Mouse (Mus musculus) layer of hippocampus, adult 2 months (tissue): ENCODE results near the gene Homer3. TPM values are rescaled to one million over a fixed set of nuclear protein-coding genes. Genes with fewer than 3 reads are reported as not detected.

Source experiments
- DNase-seq, 2 experiments: peaks; one replicate each; pipeline ENCODE4 v3.0.0; 2022; ENCODE audit warnings: low spot score in 2 of 2
- H3K27ac ChIP-seq: fragments of 200-600 bp; 2 replicates; pipeline ENCODE4 v1.8.1; 2022
- H3K4me3 ChIP-seq: fragments of 200-600 bp; 2 replicates; pipeline ENCODE4 v1.8.1; 2022; ENCODE audit warnings: mild to moderate bottlenecking
- CTCF ChIP-seq: fragments of 200-600 bp; conservative IDR thresholded peaks from 2 replicates; pipeline ENCODE4 v1.8.1; 2022; ENCODE audit warnings: antibody characterized with exemption, mild to moderate bottlenecking, moderate library complexity
- total RNA-seq, 2 experiments: library from RNA; stranded (reverse); gene quantifications; 2 replicates each; pipeline ENCODE4 v1.2.3; 2021

Homer3 gene
- total RNA-seq, 2 experiments from 2014 or later = 87.7 to 90.5 TPM

GRCm38 (mm10) chr8:70329835-70330740, 47.5 kb downstream of the Homer3 start:
- Histone ChIP-seq H3K27ac (peak overlapping the region; percentile 77), H3K4me3 (no peak overlapping the region)
- DNase-seq = no peak
- no peak for TF ChIP-seq CTCF

DNA sequence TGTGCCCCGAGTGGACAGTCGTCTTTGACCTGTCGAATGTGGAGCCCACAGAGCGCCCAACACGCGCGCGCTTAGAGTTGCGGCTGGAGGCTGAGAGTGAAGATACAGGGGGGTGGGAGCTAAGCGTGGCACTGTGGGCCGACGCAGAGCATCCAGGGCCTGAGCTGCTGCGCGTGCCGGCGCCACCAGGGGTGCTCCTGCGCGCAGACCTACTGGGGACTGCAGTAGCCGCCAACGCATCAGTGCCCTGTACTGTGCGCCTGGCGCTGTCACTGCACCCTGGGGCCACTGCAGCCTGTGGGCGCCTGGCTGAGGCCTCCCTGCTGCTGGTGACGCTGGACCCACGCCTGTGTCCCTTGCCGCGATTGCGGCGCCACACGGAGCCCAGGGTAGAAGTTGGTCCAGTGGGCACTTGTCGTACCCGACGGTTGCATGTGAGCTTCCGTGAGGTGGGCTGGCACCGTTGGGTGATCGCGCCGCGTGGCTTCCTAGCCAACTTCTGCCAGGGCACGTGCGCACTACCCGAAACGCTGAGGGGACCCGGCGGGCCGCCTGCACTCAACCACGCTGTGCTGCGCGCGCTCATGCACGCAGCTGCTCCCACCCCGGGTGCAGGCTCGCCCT, 48.2 kb downstream of the Homer3 start:
- DNase-seq = peak in 1 of 2 experiments; percentile 68
- Histone ChIP-seq H3K4me3 (no peak overlapping the region), H3K27ac (peak overlapping the region; percentile 77)
- peak; percentile 77 for TF ChIP-seq CTCF

DNA sequence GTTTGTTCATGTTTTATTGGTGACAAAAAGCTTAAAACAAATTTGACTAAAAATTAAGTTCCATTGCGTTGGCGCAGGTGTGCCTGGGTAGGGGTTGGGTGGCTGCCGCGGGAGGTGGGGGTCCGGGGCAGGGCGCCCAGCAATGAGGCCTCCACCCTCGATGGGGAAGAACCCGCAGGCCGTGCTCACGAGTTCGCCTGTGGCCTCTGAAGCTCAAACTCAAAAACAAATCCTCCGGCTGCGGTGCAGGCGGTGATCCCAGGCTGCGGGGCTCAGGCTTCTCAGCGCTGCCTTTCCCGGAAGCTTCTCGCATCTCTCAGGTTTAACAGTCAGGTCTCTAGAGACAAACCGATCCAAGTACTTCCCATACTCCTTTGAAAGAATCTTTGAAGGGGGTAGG, 48.9 kb downstream of the Homer3 start:
- no peak for DNase-seq
- peak overlapping the region; percentile 77 for H3K27ac ChIP-seq
- H3K4me3 ChIP-seq = no peak overlapping the region
- TF ChIP-seq CTCF = no peak

DNA sequence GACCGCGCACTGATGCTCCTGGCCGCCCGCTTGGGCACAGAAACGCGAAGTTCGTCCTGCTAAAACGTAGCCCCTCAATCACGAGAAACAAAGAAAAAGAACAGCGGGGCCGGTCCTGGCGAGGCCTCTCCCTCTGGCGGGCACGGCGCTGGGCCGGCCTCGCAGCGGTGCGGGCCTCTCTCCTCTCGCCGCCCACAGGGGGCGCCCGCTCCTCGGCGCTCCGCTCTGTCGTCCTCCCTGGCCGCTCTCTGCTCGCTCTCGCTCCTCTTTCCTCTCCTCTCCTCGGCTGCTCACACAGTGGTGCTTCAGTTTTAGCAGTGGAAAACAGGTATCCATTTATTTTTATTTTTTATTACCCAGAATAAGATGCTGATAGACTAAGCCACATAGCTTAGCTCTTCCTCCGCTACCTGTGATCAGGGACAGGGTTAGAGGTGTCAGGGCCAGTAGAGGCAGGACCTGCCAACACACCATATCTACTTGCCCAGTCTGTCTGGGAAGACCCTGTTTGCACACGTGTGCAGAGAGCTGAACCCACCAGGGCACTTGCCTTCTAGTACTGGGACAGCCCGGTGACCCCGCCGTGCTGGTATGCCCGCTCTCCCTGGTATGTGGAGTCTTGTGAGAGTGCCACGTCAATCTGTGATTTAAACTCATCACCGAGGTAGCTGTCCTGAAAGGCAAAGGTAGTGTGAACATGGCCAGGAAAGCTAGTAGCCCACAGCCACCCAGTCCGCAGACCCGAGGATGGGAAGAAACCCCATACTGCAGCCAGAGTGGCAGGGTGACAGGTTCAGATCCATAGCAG, 49.6 kb downstream of the Homer3 start:
- no peak overlapping the region for H3K4me3 ChIP-seq
- peak overlapping the region; percentile 77 for H3K27ac ChIP-seq
- peak; percentile 68 to 86 for DNase-seq
- TF ChIP-seq CTCF = peak; percentile 97

GRCm38 (mm10) chr8:70332878-70333202, 50.2 kb downstream of the Homer3 start:
- no peak for TF ChIP-seq CTCF
- no peak for DNase-seq
- no peak overlapping the region for H3K4me3 ChIP-seq
- peak overlapping the region; percentile 77; the same call in 1 of the 2 replicates for H3K27ac ChIP-seq

DNA sequence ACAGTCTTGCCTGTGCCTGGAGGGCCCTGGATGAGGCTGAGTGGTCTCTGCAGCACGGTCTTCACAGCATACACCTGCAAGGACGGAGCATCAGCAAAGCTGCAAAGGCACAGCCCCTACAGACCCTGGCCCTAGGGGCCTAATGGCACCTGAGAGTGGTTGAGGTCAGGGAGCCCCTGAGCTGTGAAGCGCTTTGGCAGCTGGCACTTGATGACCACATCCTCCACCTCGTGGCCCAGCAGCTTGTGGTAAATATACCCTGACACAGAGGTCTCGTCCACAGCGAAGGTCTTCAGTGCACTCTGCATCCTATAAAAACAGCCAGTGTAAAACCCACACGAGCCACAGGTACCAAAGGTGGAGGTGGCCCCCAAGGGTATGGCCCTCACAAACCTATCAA, 56.3 kb downstream of the Homer3 start:
- Histone ChIP-seq H3K4me3 (no peak overlapping the region), H3K27ac (no peak overlapping the region)
- no peak for DNase-seq
- no peak for TF ChIP-seq CTCF

- H3K27ac ChIP-seq = peak overlapping the region; percentile 77
- no peak for TF ChIP-seq CTCF
- DNase-seq = no peak
- no peak overlapping the region for H3K4me3 ChIP-seq
Observed at GRCm38 (mm10) chr8:70340659-70341058, 58.0 kb downstream of the Homer3 start.

GRCm38 (mm10) chr8:70342007-70342406, 59.4 kb downstream of the Homer3 start:
- Histone ChIP-seq H3K27ac (peak overlapping the region; percentile 77; the same call in 1 of the 2 replicates), H3K4me3 (no peak overlapping the region)
- no peak for DNase-seq
- no peak for TF ChIP-seq CTCF

GRCm38 (mm10) chr8:70343076-70343475, 60.4 kb downstream of the Homer3 start:
- peak overlapping the region; percentile 36 for H3K27ac ChIP-seq
- TF ChIP-seq CTCF = no peak
- no peak for DNase-seq
- H3K4me3 ChIP-seq = no peak overlapping the region

- TF ChIP-seq CTCF = peak; percentile 74
- H3K27ac ChIP-seq = peak overlapping the region; percentile 36; the same call in 1 of the 2 replicates
- peak; percentile 47 to 57 for DNase-seq
- H3K4me3 ChIP-seq = no peak overlapping the region
Observed at GRCm38 (mm10) chr8:70343696-70344095, 61.1 kb downstream of the Homer3 start.

Other genes with a start within 250 kb of the Homer3 start
- 10 to 100 TPM; 73.6 to 74.3 TPM for gene Mau2, start 240.1 kb upstream of the Homer3 start, total RNA-seq
- 10 to 100 TPM; 56.1 to 56.9 TPM for gene Sugp1, start 240.0 kb upstream of the Homer3 start, total RNA-seq
- 1 to 10 TPM; 3.1 to 7.4 TPM for gene Tm6sf2, start 209.9 kb upstream of the Homer3 start, total RNA-seq
- 10 to 100 TPM; 89.0 to 99.7 TPM for gene Hapln4, start 199.4 kb upstream of the Homer3 start, total RNA-seq
- 100 to 1,000 TPM; 146 to 158 TPM for gene Ncan, start 162.0 kb upstream of the Homer3 start, total RNA-seq
- 10 to 100 TPM; 29.2 to 32.8 TPM for gene Nr2c2ap, start 151.5 kb upstream of the Homer3 start, total RNA-seq
- gene Rfxank, start 143.7 kb upstream of the Homer3 start, total RNA-seq = 10 to 100 TPM; 14.2 to 15.7 TPM
- 10 to 100 TPM; 50.2 to 50.8 TPM for gene Borcs8, start 143.3 kb upstream of the Homer3 start, total RNA-seq
- under 1 TPM; 0.37 to 0.41 TPM for gene Mef2b, start 143.1 kb upstream of the Homer3 start, total RNA-seq
- gene Tmem161a, start 110.5 kb upstream of the Homer3 start, total RNA-seq = 10 to 100 TPM; 46.4 to 59.0 TPM
- gene Slc25a42, start 70.5 kb upstream of the Homer3 start, total RNA-seq = 10 to 100 TPM; 43.9 to 44.0 TPM
- gene Sugp2, start 48.6 kb upstream of the Homer3 start, total RNA-seq = 100 to 1,000 TPM; 130 to 131 TPM
- gene Armc6, start 48.4 kb upstream of the Homer3 start, total RNA-seq = 10 to 100 TPM; 45.6 to 47.1 TPM
- 10 to 100 TPM; 45.5 to 52.1 TPM for gene Ddx49, start 19.7 kb downstream of the Homer3 start, total RNA-seq
- gene Cope, start 19.7 kb downstream of the Homer3 start, total RNA-seq = 100 to 1,000 TPM; 139 to 157 TPM
- 100 to 1,000 TPM; 110 to 113 TPM for gene Cers1, start 32.9 kb downstream of the Homer3 start, total RNA-seq
- 10 to 100 TPM; 12.1 to 14.4 TPM for gene Gdf1, start 47.0 kb downstream of the Homer3 start, total RNA-seq
- 10 to 100 TPM; 67.7 to 68.7 TPM for gene Upf1, start 70.5 kb downstream of the Homer3 start, total RNA-seq
- under 1 TPM; 0.29 to 0.56 TPM for gene Comp, start 90.7 kb downstream of the Homer3 start, total RNA-seq
- gene Crtc1, start 156.8 kb downstream of the Homer3 start, total RNA-seq = 100 to 1,000 TPM; 191 to 208 TPM
- gene Klhl26, start 194.1 kb downstream of the Homer3 start, total RNA-seq = 10 to 100 TPM; 56.8 to 60.2 TPM
- 100 to 1,000 TPM; 321 to 339 TPM for gene Tmem59l, start 204.5 kb downstream of the Homer3 start, total RNA-seq
- 10 to 100 TPM; 44.5 to 47.1 TPM for gene Crlf1, start 210.3 kb downstream of the Homer3 start, total RNA-seq
- 10 to 100 TPM; 93.9 to 98.1 TPM for gene Rex1bd, start 223.9 kb downstream of the Homer3 start, total RNA-seq
- gene Uba52, start 228.0 kb downstream of the Homer3 start, total RNA-seq = 1,000 to 10,000 TPM in 1 of 2 experiments, 100 to 1,000 TPM in 1; 970 to 1,000 TPM
- gene Fkbp8, start 244.9 kb downstream of the Homer3 start, total RNA-seq = 100 to 1,000 TPM; 447 to 453 TPM
- gene Kxd1, start 245.1 kb downstream of the Homer3 start, total RNA-seq = 10 to 100 TPM; 37.2 to 40.7 TPM